Mouse (Mus musculus) T-cell, adult 2 months (primary cell): ENCODE measurements around the gene Iqcf4.
"Not testable (repeated sequence)": the region's sequence is repeated elsewhere in the genome, so short reads cannot be mapped to it uniquely, and the experiment has no call there.

Experiments
- DNase-seq: peaks from one replicate; pipeline ENCODE4 v3.0.0; 2022; ENCODE audit warnings: low spot score

Iqcf4 gene

DNA sequence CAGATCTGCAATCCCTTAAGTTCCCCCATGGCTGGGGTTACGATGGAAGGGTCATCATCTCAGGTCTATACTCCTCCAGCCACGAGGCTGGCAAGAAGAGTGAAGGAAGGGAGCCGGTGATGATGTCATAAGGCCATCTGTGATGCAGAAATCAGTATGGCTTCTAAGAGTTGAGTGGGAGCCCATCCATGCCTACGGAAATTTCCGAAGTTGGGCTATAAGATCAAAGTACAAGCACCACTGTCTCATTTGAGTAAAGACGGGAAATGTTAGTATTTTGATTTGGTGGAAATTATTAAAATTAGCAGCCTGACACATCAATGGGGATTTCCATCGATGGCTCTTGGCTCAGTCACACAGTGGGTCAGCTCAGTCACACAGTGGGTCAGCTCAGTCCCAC lies at the start of gene Iqcf4:
Gene Iqcf4 (minus strand): TSS at position 101 of the 400 bp plus-strand sequence.
- no peak for DNase-seq

DNA sequence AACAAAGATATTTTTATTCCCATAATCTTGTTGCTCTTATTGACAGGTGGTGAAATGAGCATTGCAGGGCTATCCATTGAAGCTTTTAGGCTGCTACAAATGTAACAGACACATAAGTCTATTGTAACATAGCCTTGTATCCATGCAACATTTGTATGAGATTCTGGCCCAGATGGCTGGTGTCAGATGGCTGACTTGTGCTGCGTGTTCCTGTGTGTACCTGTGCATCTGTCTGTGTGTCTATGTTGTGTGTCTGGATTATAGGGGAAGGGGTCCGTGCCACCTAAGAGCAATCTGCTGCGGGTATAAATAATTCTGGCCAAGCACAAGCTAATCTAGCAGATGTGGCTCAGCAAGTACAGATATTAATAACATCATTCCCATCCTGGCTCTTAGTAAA lies 46.7 kb upstream of the Iqcf4 start:
- DNase-seq, result no peak

DNA sequence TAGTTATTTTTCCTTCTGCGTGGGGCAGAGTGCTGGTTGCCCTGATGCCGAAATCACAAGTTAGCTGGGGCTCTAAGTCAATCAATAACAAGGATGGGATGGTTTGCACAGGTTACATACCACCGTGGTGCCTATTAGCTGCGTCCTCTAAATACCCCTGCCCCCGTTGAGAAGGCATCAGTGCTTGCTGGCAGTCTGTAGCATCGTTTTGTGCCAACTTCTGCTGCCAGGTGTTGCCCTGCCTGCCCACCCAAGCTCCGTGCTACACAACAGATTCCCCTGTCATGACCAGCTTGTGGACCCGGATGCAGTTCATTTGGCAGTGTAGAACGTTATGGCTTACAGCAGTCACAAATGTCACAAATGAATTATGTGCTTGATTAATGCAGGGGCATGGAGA lies 45.5 kb upstream of the Iqcf4 start:
- DNase-seq, result no peak

DNA sequence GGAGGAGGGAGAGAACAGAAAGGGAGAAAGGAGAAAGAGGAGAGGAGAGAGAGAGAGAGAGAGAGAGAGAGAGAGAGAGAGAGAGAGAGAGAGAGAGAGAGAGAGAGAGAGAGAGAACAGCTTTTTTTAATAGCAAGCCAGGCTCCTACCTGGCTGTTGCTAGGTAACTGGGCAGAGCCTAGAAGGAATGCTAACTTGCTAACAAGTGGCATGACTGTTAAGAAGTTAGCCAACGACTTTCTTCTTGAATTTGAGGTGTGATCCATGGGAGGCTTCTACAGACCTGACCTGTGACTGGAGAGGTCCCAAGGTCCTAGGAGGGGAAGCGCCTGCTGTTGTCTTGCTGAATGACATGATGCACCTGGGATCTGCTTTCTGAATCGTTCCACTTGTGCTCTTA lies 43.8 kb upstream of the Iqcf4 start:
- DNase-seq, result no peak

DNA sequence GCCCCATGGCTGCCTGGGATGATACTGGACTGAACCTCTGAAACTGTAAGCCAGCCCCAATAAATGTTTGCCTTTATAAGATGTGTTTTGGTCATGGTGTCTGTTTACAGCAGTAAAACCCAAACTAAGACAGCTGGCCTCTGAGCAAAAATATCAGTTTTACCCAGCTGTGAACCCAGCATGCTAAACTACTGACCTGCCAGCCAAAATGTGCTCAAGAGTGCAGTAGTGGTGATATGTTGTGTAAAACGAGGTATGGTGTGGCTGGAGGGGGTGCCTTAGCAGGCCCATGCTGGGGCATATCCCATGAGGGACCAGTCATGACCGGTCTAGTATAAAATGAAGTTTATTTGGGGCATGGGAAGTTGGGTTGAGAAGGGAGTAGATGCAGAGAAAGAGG lies 43.2 kb upstream of the Iqcf4 start:
- DNase-seq, result no peak

DNA sequence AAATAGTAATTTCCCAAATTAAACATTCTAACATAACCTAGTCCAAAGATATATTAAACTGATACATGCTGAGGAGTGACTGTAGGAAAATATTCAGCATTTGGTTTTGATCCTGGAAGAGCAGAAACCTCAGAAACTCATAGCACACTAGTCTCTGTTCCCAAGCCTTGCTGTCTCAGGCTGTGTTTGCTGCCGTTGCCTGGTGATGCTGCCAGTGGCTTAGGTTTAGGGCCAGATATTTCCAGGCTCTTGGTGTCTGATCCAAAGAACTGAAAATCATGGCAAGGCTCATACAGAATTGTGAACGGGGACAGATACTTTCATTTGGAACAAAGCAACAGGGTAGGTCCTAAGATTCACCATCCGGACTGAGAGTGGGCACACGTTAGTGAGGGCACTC lies 39.9 kb upstream of the Iqcf4 start:
- DNase-seq, result no peak

DNA sequence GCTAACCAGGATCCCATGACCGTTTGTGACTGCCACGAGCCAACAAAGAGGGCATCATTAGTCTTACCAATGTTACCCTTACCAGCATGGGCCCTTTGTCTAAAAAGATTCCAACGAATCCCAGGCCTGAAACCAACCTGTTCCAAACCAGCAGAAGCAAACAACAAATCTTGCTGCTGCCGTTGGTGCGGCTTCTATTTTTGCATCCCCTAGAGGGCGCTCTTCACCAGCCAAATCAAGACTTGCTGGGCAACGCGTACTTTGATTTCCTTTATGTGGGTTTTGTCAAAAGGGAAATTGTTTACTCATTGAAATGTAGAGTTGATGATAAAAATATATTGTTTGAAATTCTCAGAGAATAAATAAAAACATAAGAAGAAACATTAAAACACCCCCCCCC lies 29.8 kb upstream of the Iqcf4 start:
- peak; percentile 7 for DNase-seq

DNA sequence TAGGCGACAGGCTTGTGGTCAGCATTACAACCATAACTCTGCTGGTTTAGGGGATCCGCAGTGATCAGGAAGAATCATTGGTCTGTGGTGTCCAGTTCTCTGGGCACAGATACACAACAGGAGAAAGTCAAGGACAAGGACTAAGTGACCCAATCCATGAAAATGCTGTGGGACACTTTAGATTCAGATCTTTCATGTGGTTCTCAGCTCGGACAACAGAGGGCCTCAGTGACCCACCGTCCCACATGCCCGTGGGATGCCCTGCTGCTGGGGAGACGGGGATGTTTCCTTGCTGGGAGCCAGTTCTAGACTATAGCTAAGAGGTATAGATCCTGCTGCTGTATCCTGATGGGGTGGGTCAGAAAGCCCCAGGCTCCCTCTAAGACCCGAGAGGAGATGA lies 27.7 kb upstream of the Iqcf4 start:
- no peak for DNase-seq

DNA sequence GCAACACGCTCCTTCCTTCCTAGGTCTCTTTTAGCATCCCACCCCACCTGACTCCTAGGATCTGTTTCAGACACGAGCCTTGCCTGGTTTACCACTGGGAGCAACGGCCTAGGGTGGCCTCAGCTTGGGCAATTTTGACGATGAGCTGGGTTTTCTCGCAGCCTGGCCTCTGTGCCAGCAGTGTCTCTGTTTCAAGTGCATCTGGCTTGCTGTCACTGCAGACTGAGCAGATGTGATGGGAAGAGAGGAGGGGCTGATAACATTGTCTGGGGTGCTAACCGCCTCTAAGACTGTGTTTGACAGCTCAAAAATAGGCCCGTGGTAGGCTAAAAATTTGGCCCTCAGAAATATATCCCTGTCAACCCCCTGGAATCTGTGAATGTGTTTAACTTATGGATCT lies 25.0 kb upstream of the Iqcf4 start:
- no peak for DNase-seq

DNA sequence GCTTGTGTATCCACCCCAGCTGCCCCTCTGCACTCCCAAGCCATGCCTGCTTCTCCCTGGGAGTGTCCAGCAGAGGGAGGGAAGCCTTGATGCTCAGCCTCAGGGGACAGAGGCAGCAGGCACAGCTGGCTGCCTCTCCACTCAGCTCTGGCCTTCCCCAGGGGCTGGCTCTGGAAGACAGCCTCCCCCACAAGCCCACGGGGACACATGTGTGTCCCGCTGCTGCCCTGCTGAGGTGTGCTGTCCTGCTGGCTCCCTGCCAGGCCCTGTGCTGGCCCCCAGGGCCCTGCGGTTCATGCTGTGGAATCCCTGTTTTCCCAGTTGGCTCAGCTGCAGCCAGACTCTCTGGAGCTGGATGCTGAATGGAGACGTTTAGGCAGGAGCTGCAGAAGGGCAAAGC lies 24.6 kb upstream of the Iqcf4 start:
- not testable (repeated sequence) for DNase-seq

DNA sequence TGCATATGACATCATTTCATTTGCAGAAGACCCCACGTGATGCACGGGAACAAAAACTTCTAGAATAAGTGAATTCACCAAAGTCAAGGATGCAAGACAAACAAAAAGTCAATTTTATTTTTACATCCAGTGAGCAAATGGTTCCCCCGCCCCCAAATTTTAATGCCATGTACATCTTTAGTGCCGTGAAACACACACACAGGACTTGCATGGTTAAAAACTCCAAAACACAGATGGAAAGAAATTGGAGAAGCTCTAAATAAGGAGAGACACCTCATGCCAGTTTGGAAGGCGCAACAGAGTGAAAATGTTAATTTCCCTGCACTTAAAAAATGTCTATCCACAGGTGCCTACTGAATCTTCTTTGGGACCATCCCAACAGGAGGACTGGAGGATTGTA lies 21.4 kb upstream of the Iqcf4 start:
- no peak for DNase-seq

DNA sequence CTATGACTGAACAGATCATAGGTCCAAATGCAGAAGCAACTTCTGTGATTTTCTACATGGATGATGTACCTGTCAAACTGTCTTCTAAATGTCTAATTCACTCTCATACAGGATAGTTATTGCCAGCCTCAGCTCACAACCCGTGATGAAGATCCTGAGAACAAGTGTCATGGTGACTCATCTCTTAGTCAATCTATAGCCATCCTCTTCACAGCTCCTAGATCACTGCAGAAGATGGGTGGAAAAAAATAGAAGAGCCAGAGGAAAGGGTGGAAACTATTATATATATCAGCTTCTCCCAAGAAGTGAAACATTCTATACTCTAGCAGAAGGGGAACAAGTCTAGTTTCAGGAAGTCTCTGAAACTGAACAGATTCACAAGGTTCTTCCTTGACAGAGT lies 11.8 kb upstream of the Iqcf4 start:
- DNase-seq, result no peak

DNA sequence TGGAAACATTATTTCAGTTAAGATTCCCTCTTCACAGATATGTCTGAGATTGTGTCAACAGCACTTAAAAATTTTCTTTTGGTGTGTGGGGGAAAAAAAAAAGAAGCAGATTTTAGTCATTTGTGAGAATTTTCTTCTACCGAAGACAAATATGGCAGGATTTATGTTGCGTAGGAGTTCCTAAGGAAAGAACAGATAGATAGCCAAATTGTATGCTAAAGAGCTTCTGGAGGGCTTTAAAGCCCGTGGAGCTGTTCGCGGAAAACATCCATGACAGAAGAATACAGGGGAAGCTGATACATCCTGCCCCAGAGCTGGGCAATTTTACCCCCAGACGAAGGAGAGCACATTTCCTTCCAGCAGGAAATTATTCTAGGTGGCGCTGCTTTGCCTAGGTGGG lies 9.2 kb upstream of the Iqcf4 start:
- no peak for DNase-seq

DNA sequence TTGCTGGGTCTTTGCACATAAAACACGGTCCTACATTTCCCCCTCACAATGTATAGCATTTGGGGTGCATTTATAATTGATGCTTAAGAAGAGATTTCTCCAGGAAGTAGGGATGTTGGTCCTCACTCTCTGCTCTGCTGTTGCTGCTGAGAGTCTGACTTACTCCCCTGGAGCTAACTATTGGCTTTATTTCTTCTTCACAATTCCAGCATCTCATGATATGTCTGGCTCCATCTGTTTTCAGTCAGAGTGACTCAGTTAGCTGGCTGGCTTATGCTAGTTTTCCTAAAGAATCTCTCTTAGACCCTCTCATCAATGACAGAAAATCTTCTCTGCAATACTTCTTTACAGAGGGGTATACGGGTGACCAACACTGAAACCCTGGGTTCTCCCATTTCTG lies 5.3 kb upstream of the Iqcf4 start:
- no peak for DNase-seq

DNA sequence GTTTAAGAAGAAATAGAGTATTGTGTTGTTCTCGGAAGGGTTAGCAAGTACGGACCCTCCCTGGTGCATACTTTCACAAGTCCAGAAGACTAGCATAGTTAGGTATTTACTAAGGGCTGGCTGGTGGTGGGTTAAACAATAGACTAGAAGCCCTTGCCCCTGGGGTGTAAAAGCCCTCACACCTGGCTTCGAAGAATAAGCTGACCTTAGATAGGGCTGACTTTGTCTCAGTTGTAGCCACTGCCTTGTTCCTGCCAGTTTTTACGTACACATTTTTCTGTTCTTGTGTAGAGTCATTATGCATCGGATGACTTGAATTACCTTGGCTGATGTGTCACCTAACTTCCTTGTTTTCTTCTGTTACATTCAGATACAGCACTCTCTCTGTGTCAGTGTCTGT lies 2.6 kb upstream of the Iqcf4 start:
- no peak for DNase-seq

DNA sequence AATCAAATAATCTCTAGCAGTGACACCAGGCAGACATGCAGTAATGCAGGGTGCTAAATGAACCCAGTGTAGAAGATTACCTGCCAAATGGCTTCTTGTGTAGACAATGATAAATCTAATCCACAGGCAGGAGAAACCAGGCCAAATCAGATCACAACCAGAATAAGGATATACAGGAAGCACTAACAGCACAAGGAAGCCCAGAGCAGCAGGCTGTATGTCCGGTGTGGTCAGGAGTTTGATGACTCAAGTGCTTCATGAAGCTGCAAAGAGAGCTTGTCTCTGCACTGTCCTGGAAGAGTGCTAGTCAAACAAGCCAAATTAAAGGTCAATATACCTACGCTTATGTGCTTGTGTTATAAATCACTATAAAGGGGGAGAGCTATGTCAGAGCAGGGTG lies 1.4 kb upstream of the Iqcf4 start:
- no peak for DNase-seq

DNA sequence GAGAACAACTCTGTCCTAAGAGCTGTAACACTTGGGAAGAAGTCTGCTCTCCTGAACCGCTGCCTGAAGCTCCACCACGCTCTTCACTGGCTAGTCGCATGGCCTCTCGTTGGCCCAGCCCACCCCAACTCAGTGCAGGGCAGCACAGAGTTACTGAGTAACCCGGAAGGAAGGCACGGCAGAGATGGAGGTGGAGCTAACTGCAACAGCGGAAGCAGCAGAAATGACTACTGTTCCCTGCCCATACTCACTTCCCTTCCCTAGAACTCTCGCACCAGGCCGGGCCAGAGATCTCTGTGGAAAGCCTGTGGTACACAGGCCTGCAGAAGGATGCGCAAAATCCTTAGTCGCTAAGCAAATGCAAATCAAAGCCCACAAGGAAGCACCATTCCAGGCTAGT lies 4.4 kb downstream of the Iqcf4 start:
- DNase-seq, result peak; percentile 1

DNA sequence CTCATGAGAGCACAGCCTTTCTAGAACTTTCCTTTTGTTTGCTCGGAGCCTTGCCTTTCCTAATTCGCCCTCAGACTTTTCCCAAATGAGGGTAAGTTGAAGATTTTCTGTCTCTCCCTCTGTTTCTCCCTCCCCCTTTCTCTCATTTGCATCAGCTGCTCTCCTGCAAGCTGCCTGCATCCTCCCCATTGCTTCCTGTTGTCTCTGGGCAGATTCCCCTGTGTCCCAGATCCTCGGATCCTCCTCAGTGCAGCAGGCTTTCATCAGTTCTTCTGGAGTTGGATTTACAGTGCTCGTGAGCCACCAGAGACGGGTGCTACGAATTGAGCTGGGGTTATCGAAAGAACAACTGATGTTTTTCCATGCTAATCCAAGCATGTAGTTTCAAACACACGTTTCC lies 6.8 kb downstream of the Iqcf4 start:
- DNase-seq, result no peak

DNA sequence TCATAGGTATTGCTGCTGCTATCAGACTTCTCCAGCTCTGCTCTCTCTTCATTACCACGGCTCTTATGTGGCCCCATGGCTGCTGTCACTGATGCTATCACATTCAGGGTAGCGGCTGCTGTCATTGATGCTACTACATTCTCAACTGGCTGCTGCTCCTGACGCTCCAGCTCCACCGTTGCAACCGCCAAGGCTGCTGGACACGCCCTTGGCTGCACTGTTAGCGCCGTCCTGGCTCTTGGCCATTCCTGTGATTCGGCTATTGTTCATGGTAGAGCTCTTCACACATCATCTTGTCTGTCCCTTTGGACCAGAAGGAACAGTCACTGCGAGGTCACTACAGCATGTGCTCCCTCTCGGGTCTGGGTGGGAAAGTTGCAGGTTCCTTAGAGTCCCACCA lies 8.5 kb downstream of the Iqcf4 start:
- no peak for DNase-seq

DNA sequence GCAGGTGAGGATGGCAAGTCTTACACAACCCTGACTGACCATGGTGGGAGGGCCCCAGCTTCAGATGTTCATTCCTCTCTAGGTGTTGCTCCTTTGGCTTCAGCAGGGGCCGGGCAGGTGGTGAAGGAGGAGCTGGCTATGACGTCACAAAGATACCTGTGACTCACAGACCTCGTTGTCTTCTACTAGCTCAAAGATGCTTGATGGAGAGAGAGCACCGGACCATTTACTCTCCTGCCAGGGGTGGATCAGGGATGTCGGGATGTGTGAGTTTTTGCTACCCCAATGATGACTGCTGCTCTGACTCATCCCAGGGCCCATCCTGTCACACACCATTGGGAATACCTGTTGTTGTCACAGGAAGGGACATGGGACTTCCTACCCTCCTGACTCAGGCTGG lies 9.3 kb downstream of the Iqcf4 start, which contains the start of gene Iqcf3:
Gene Iqcf3 (minus strand): TSS at position 101 of the 400 bp plus-strand sequence.
- DNase-seq, result no peak

DNA sequence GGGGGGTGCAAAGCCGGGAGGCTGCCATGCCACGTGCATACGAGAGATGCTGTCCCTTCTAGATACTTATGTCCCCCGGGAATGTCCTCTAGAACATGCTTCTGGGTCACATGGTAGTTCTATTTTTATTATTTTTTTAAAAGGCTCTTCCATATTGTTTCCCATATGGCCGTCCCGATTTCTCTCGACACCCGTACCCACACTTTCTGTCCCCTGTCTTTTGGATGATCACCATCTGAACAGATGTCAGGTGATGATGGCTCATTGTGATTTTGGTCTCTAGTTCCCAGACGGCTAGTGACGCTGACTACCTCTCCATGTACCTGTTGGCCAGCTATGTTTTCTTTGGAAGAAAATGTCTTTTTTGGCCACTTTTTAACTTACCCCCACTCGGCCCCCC lies 35.8 kb downstream of the Iqcf4 start:
- DNase-seq, result no peak

DNA sequence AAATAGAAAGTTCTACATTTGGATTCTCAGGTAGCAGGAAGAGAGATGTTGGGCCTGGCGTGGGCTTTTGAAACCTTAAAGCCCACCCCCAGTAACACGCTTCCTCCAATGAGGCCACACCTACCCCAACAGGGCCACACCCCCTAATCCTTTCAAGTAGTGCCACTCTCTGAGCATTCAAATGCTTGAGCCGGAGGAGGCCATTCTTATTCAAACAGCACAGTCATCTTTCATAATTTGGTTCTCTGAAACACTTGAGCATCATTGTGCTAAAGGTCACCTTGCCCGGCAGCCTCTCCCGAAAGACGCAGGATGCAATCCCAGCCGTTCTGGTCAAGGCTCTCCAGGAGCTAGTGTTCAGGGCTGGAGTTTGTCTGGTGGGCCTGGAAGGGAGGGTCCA lies 36.5 kb downstream of the Iqcf4 start:
- DNase-seq, result no peak

DNA sequence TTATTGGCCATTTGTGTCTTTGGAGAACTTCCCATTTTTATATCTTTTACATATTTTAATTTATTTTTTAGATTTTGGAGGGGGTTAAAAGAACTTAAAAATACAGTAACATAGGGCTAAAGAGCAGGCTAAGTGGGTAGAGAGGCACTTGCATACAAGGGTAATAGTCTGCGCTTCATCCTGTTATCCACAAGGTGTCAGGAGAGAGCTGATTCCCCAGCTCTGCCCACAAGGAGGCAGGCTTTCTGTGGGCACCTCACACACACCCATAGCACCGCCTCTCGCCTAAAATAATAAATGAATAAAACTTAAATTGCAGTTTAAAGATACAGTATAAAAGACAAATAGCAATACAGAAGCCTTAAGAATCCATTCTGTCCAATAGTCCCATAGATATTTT lies 39.0 kb downstream of the Iqcf4 start:
- DNase-seq, result peak; percentile 16

DNA sequence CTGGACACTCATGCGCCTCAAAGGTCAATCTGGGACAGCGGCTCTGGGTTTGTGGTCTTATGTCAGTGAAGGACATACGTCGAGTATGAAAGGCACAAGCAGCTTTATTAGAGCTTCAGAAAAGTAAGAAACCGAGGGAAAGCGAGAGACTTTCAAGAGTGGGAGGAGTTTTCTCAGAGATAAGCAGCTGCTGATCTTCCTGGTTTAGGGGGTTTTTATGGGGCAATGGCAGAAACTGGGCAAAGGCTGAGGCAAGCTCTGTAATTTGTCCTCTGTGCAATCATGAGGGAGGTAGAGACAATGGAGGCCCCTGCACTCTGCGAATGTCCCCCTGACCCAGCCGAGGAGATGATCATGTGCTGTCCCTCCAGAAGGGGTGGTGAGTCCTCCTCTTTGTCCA lies 50.9 kb downstream of the Iqcf4 start:
- no peak for DNase-seq

DNA sequence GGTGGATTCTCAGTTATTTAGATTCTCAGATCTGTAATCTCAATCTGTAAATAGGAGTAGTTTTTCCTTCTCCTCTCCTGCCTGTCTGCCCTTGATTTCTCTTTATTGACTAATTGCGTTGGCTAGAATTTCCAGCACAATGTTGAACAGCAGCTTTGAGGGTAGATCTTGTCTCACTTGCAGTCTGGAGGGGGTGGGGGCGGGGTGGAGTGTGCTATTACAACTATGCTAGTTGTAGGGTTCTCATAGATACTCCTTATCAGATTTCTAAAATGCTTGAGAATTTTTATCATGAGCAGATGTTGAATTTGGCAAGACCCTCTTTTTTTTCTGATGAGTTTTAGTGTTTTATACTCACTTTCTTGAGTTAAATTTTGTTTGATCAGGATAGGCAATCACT lies 51.4 kb downstream of the Iqcf4 start:
- DNase-seq, result no peak
